Mouse (Mus musculus) left cerebral cortex, adult 18-20 months (tissue): ENCODE measurements around the gene B3gat3. TPM values are rescaled to one million over a fixed set of nuclear protein-coding genes. Genes with fewer than 3 reads are reported as not detected.

ENCODE experiments used
- DNase-seq, 2 experiments: peaks; one replicate each; pipeline ENCODE4 v3.0.0; 2021 to 2022; ENCODE audit warnings: low spot score in 2 of 2, mixed read lengths in 1 of 2
- microRNA-seq, 2 experiments: library from miRNA; unstranded; fragments of <30 nt; microRNA quantifications; one replicate each; pipeline ENCODE4 v1.2.0; 2021
- total RNA-seq, 2 experiments: library from RNA; stranded (reverse); gene quantifications; 2 replicates each; pipeline ENCODE4 v1.2.3; 2021

The B3gat3 gene
- total RNA-seq, 2 experiments from 2014 or later: 188 to 189 TPM

- no peak for DNase-seq
Observed at GRCm38 (mm10) chr19:8975491-8975890, 55.3 kb downstream of the B3gat3 start.

GRCm38 (mm10) chr19:8976535-8976934, 56.4 kb downstream of the B3gat3 start:
- DNase-seq: no peak

Small RNA genes within 50 kb of the gene (microRNA-seq; reads per million reads assigned to microRNA genes)
- 0.25 to 0.42 reads per million in 2 experiments for gene Mir5136

Other genes starting within 250 kb of the B3gat3 start
- gene Slc3a2, start 197.0 kb upstream of the B3gat3 start, total RNA-seq: 100 to 1,000 TPM; 148 to 152 TPM
- gene Wdr74, start 184.5 kb upstream of the B3gat3 start, total RNA-seq: 10 to 100 TPM; 46.9 to 50.5 TPM
- gene 1700092M07Rik, start 179.7 kb upstream of the B3gat3 start, total RNA-seq: 1 to 10 TPM in 1 of 2 experiments, under 1 TPM in 1; 0.94 to 1.5 TPM
- gene Stx5a, start 179.0 kb upstream of the B3gat3 start, total RNA-seq: 10 to 100 TPM; 70.1 to 72.7 TPM
- gene Nxf1, start 163.3 kb upstream of the B3gat3 start, total RNA-seq: 10 to 100 TPM; 78.1 to 88.5 TPM
- 10 to 100 TPM; 57.3 to 63.7 TPM for gene Tmem223, start 149.4 kb upstream of the B3gat3 start, total RNA-seq
- 1 to 10 TPM; 7.6 to 7.8 TPM for gene Tmem179b, start 145.9 kb upstream of the B3gat3 start, total RNA-seq
- gene Taf6l, start 134.0 kb upstream of the B3gat3 start, total RNA-seq: 10 to 100 TPM; 13.7 to 15.9 TPM
- 100 to 1,000 TPM; 106 to 107 TPM for gene Polr2g, start 121.8 kb upstream of the B3gat3 start, total RNA-seq
- 1 to 10 TPM; 5.5 to 6.0 TPM for gene Zbtb3, start 117.8 kb upstream of the B3gat3 start, total RNA-seq
- 10 to 100 TPM; 38.7 to 42.4 TPM for gene Ttc9c, start 101.0 kb upstream of the B3gat3 start, total RNA-seq
- 100 to 1,000 TPM; 123 to 127 TPM for gene Hnrnpul2, start 100.4 kb upstream of the B3gat3 start, total RNA-seq
- 1 to 10 TPM in 1 of 2 experiments, not detected in 1; 2.3 TPM for gene AC129217.1, start 90.6 kb upstream of the B3gat3 start, total RNA-seq
- gene Bscl2, start 82.9 kb upstream of the B3gat3 start, total RNA-seq: 100 to 1,000 TPM in 1 of 2 experiments, 10 to 100 TPM in 1; 98.1 to 112 TPM
- gene Gng3, start 81.2 kb upstream of the B3gat3 start, total RNA-seq: 100 to 1,000 TPM; 181 to 184 TPM
- gene Lrrn4cl, start 69.6 kb upstream of the B3gat3 start, total RNA-seq: 1 to 10 TPM; 1.2 to 1.7 TPM
- 10 to 100 TPM; 91.4 to 96.7 TPM for gene Ubxn1, start 48.9 kb upstream of the B3gat3 start, total RNA-seq
- 10 to 100 TPM; 29.7 to 37.1 TPM for gene Uqcc3, start 39.5 kb upstream of the B3gat3 start, total RNA-seq
- 1 to 10 TPM; 8.2 TPM for gene Lbhd1, start 36.6 kb upstream of the B3gat3 start, total RNA-seq
- gene Gm49403, start 36.4 kb upstream of the B3gat3 start, total RNA-seq: not detected
- gene 1810009A15Rik, start 31.5 kb upstream of the B3gat3 start, total RNA-seq: 10 to 100 TPM; 20.2 to 23.0 TPM
- gene Gm49416, start 31.4 kb upstream of the B3gat3 start, total RNA-seq: 1 to 10 TPM; 2.1 to 3.8 TPM
- gene Ints5, start 27.4 kb upstream of the B3gat3 start, total RNA-seq: 10 to 100 TPM; 23.9 to 24.6 TPM
- 10 to 100 TPM; 93.2 to 93.8 TPM for gene Ganab, start 22.3 kb upstream of the B3gat3 start, total RNA-seq
- gene Rom1, start 9.0 kb downstream of the B3gat3 start, total RNA-seq: 1 to 10 TPM; 6.4 to 7.6 TPM
- 10 to 100 TPM in 1 of 2 experiments, 1 to 10 TPM in 1; 9.0 to 11.5 TPM for gene Eml3, start 9.2 kb downstream of the B3gat3 start, total RNA-seq
- 10 to 100 TPM; 49.6 to 49.8 TPM for gene Mta2, start 21.5 kb downstream of the B3gat3 start, total RNA-seq
- gene Tut1, start 33.5 kb downstream of the B3gat3 start, total RNA-seq: 10 to 100 TPM; 22.5 to 23.7 TPM
- gene Eef1g, start 46.7 kb downstream of the B3gat3 start, total RNA-seq: 100 to 1,000 TPM; 251 to 256 TPM
- gene Ahnak, start 68.9 kb downstream of the B3gat3 start, total RNA-seq: 10 to 100 TPM; 18.6 to 23.5 TPM
- gene Scgb1a1, start 167.6 kb downstream of the B3gat3 start, total RNA-seq: not detected
- 100 to 1,000 TPM; 131 to 136 TPM for gene Asrgl1, start 215.3 kb downstream of the B3gat3 start, total RNA-seq